Mouse (Mus musculus): Measurements from ENCODE around the gene Arhgap28.
A peak's percentile ranks its signal among the peaks of the same experiment; 100 is the strongest.

Gene Arhgap28

DNA sequence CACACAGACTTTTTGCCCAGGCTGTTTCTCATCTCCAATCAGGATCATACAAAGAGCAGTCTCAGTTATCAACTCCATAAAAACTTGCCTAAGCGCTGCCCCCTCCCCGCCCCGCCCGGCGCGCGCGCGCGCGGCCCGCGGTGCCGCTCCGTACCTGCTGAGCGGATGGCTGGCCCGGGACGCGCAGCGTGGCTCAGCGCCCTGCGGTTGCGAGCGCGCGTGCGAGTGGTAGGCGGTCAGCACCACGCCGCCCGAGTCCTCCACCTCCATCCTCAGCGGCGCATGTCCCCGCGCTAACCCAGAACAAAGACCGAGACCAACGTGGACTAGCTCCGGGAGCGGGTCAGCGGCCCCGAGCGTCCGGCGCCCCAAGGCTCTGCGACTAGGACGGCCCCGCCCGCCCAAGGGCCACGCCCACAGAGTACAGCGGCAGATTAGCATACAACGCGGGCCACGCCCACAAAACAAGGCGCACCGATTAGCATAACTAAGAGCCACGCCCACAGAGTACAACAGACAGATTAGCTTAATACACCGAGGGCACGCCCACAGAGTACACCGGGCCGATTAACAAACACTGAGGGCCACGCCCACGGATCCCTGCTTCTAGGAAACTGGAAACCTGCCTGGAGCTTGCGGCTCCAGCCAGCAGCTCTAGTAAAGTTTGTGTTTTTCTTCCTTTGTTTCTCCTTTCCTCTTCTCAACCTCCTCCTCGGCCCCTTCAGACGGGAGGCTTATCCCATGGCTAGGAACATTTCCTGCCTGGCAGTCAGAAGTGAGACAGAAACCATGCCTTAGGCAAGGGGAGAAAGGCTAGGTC is at the start of gene Arhgap28:
TSS of gene Arhgap28 (minus strand) at position 380 of the 820 bp plus-strand sequence.
- DNase-seq (ENCODE audit: low read depth, low spot score) = peak; percentile 21

DNA sequence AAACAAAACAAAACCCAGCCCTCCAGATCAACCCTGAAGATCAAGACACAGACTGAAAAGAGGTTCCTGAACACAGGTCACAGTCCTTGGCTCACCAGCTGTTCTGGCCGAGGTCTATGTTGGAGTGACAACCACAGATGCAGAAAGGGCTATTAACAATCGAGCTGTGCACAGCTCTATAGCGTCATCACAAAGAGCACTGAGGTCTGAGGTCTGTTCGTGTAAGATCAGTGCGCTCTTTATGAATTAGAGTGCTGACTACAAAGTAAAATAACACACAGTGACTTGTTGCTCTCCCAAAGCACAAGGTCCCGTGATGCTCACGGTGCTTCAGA is 42.4 kb upstream of the Arhgap28 start:
- DNase-seq (ENCODE audit: low read depth, low spot score) = no peak

DNA sequence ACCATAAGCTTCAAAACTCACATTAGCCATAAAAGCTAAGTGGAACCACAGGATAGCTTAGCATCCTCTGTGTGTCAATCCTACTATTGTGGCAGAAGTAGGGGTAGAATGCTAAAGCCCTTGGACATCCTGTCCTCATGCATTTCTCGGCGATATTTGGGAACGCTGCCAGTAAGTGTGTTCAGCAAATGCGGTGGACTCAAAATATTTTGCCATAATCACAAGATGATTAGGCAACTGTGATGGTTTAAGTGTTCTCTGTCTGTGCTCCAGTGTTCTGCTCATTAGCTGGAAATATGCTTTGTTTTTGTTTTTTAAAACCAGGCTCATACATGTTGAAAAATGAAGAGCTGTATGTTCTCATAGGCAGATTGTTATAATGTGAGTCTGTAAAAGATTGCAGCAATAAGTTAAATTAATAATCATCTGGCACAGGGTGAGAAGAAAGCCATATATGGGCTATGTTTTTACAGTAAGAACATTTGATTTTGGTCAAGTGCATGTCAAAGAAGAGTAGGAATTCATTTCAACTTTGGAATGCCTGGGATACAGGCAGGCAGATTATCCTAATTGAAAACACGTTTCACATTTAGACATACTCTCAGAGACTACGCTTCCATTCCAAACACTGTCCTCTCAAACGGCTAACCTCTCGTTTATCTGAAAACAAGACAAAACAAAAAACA is 41.9 kb upstream of the Arhgap28 start:
- DNase-seq (ENCODE audit: low read depth, low spot score) = no peak

DNA sequence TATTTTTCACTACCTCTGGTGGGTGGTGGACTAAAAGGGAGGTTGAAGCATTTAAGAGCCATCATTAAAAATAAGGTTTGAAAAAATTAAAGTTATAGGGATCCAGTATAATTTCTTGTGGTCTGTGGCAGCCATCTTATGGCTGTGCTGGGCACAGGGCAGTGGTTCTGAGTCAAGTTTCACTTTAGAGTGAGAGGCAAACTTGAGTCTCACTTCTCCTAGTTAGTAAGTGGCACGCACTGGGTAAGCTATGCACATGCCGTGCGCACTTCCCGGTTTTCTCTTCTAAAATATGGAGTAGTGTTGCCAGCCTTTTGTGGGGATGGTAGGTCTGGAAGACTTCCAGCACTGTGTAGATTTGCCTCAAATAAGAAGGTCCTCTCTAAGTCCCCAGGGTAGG is 38.5 kb upstream of the Arhgap28 start:
- DNase-seq (ENCODE audit: low read depth, low spot score) = no peak

DNA sequence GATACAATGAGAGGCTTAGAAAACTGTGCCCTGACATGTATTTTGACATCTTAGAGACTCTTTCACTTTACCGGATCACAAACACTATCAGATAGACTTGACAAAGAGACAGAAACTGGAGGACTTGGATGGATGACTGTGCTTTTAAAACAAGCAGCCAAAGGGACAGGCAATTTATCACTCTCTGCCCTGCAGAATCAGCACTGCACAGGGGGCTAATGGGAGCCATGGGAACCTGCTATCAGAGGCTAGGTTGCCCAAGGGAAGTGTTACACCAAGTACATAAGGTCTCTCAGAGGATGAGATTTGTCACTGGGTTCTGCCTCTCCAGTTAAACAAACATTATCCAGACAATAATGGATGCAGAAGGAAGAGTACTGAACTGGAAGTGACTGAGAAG is 33.1 kb upstream of the Arhgap28 start:
- no peak for DNase-seq (ENCODE audit: low read depth, low spot score)

DNA sequence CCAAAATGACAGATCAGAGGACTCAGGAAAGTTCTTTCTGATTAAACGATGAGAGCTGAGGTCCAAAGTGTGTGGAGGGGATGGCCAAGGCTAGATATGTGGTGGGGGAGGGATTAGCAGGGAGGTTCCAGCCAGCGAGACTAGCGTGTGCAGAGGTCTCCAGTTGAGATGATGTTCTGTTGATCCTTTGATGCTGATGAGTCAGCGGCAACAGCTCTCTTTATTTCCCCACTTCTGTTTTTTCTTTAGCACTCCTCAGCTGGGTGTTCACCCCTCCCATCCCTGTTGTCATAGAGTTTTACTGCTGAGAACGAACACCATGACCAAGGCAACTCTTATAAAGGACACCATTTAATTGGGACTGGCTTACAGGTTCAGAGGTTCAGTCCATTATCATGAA is 25.6 kb upstream of the Arhgap28 start:
- no peak for DNase-seq (ENCODE audit: low read depth, low spot score)

DNA sequence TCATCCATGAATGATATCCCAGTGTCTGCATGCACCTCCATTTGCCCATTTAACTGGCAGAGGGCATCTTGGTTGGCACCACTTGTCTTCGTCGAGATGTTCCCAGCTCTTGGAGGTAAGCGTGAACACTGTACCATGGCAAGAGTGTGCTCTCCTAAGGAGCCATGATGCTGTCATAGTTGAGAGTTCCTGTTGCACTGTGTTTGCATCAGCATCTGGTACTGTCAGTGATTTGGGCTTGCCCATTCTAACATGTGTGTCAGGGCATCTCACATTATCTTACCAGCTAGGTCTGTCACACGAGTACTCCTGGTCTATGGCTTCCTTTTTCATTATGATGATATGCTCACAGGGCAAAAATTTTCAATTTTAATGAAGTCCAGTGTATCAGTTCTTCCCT is 24.6 kb upstream of the Arhgap28 start:
- DNase-seq (ENCODE audit: low read depth, low spot score) = no peak

DNA sequence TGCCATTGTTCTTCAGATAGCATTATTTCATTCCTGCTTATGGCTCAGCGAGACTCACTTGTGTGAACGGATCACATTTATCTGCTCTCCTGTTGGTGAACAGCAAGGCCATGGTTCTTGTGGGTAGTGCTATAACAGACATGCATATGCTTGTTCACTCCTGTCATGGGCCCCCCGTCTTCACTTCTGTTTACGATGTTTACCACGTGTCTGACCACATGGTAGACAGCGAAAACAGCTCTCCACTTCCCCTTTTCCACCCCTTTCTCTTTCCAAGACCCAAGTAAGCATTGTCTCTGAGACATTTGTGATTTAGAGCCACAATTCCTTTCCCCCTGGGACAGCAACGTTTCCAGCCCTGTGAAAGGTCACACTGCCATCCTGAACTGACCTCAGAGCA is 20.4 kb upstream of the Arhgap28 start:
- no peak for DNase-seq (ENCODE audit: low read depth, low spot score)

DNA sequence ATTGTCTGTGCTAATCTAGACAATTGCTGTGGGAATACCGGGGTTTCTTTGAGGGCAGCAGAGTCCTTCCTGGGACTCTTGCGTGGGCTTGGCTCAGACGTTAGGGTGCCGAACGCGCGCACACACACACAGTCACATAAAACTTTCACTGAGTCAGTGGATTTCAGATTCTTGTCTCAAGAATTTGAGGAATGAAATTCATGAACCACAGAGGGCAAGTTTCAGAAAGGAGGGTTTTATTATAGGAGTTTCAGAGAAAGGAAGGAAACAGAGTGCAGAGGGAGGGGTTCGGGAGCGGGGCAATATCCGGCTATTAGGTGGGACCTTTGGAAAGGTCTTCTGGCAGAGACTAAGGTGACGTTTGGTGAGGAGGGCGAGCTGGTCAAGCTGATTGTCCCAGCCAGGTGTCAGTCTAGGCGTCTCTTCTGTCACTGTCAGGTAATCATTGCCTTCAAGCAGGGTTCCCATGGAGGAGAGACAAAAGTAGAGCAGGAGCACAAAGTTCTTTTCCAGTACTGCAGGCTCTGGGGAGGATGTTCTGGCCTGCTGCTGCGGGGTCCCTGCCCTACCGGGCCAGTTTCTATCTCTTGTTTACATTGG is 15.6 kb upstream of the Arhgap28 start:
- no peak for DNase-seq (ENCODE audit: low read depth, low spot score)

DNA sequence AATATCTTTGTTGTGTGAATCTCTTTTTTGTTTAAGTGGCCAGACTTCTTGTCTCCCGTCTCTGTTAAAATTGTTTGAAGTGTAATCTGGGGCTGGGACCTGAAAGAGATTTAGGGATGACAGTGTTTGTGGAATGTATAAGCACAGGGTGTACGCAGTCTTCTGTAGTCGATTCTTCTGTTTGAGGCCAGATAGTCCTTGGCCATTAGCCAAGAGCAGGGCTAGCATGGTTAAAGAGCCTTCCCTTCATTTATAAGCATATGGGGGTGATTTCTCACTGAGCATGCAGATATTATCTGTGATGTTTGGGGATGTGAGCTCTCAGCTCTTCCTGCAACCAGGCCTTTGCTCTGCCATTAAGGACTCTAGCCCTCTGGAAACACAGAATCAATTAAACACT is 13.2 kb upstream of the Arhgap28 start:
- no peak for DNase-seq (ENCODE audit: low read depth, low spot score)

DNA sequence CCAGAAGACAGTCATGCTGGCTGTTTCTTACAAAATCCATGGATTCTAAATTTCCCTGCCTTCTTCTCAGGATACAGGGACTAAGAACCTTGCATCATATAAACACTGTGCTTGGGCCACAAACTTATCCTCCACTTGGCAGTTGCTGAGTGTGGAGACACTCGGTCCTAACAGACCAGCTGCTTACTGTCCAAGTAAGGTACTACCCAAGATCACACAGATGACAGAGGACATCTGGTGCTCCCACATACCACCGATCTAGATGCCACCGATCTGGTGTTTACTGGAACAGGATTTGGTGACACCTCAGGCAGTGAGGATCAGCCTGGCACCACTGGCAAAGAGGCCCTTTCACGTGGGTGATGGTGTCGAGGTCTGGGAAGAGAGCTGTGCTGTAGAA is 7.7 kb upstream of the Arhgap28 start:
- DNase-seq (ENCODE audit: low read depth, low spot score) = no peak

DNA sequence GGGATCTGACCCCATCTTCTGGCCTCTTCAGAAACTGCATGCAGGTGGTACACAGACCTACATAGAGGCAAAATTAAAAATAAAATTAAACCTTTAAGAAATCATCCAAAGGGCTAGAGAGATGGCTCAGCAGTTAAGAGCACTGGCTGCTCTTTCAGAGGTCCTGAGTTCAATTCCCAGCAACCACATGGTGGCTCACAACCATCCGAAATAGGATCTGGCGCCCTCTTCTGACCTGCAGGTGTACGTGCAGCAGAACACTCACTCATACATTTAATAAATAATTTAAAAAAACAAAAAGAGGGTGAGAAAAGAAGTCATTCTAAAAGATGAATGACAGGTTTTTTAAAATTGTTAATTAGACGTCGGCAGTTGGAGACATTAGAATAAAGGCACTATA is 6.1 kb upstream of the Arhgap28 start:
- DNase-seq (ENCODE audit: low read depth, low spot score) = no peak

DNA sequence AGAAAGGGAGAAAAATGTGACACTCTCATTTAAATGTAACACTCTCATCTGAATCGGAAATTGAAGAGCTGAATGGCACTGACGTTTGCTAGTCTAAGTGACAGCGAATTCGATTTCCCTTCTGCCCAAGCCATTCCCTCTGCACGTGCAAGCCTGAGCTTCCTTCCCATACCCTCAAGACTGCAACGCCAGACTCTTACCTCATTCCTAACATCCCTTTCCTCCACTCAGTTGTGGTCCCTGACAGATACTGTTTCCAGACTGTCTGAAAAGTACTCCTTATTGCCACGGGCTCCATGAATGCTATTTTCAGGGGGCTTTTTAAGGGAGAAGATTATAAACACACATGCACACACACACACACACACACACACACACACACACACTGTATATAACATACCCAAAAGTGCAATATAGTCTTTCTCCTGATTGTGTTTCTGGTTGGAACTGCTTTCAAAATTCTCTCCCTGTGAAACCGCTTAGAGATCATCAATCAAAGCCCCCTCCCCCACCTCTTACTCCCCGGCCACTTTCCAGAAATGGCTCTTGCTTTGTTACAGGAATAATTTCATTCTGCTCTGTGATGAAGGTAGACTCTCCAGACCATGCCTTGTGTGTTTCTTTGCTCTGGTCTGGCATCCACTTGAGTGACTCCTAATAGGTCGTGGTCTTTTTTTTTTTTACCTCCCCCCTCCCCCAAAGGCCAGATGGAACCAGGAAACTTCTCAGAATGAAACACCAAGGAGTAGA is 836 bp upstream of the Arhgap28 start:
- no peak for DNase-seq (ENCODE audit: low read depth, low spot score)

DNA sequence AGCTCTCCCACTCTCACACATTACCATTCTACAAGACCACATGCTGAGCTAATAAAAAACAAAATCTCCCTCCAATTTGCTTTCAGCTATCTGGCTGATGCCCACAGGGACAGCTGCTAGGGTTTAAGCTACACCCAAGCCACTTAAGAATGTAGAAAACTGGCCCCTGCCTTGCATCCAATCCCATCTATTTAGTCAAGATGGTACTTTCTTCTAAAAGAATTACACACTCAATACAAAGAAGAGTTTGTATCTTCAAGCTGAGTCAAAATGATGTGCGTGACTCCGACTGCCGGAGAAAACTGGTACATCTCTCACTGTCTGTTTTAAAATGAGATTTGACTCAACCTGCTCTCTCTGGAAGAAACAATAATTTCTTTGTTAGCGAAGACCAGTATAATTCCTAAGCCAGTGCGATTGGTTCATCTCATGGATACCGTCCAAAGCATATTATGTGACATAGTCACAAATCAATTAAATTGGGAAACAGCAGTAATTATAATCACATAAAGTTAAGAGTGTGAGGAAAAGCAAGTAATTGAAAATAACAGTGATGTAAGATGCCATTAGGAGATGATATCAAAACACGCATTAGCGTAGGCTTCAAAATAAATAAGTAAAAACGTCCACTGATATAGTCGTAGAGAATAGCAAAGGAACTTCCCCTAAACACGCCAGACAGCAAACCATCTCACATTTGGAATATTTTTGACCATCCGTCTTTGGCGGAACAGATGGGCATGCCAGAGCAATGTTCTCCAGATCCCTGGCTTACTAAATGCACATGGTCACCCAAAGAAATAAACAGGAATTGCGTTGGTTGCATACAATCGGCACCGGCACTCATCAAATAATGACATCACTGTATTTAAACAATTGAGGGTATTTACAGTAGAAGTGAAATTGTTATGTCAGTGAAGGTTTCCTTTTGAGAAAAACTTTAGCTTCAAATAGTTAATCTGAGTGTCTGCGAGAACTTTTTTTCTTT is 1.0 kb downstream of the Arhgap28 start:
- DNase-seq (ENCODE audit: low read depth, low spot score) = no peak

DNA sequence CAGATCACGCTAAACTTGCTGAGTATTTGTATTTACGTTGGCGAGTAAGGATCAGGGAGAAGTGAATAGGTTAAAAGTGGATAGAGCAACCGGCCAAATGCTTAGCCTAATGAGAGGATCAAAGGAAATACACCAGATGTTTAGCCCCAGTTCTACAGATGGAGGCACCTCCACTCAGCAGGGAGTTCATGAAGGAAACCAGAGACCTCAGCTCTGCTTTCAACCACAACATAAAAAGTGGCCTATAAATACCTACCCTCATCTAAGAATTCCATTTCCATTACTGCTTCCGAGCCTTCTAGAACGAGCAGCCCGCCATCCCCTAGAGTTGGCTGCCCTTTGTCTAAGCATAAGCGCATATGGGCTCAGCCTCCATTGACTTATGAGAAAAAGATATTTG is 4.1 kb downstream of the Arhgap28 start:
- DNase-seq (ENCODE audit: low read depth, low spot score) = no peak

DNA sequence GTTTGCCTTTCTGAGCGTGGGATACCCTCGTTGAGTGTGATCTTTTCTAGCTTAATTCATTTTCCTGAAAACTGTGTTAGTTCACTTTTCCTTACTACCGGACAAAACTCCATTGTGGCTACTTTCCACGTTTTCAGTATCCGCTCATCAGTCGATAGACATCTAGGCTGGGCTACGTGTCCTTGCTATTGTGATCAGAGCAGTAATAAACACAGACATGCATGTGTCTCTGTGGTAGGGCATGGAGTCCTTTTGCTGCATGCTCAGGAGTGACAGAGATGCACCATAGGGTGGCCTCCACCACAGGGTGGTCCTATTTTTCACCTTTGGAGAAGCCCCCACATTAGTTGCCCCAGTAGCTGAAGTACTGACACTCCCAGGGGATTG is 7.2 kb downstream of the Arhgap28 start:
- DNase-seq (ENCODE audit: low read depth, low spot score) = no peak

DNA sequence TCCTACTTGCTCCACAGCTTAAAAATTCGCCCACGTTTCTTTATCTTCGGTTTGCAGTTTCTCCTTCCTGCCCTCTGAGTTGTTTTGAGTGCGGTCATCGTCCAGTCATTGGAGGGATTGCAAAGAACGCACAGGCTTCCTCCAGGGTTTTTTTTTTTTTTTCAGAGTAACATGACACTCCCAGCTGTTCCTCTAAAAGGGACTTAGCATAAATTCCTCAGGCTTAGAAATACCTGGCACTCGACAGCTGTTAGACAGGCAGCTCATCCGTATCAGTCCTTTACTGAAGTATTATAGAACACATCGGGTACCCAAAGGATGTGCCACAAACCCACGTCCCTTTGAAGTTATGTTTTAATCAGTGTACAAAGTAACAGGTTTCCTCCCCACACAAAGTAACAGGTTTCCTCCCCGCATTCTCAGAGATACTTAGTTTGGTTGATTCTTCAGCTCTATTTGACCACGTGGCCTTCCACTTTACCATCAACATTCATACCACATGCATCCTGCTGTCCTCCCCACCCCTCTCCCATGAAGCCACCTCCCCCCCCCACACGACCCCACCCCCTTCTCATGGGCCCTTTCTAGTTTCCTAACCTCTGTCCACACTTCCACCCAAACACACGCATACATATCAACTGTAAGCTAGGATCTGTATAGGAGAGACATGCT is 7.7 kb downstream of the Arhgap28 start:
- DNase-seq (ENCODE audit: low read depth, low spot score) = no peak

DNA sequence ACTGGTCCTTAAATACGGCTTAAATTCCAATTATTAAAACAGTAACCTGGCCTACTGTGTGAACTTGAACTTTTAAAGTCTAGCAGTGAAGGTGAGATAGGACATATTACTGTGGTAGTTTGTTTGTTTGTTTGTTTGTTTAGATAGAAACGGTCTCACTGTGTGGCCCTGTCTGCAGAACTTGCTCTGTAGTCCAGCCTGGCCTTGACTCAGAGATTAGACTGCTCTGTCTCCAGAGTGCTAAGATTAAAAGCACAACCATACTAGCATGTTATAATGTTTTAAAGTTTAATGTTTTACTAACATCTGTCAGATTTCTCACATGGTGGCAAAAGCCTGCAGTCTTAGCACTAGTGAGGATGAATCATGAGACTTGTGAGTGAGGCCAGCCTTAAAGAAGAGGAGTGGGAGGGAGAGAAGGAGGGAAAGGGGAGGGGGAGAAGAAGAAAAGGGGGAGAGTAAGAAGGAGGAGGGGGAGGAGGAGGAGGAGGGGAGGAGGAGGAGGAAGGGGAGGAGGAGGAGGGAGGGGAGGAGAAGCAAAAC is 8.6 kb downstream of the Arhgap28 start:
- peak; percentile 19 for DNase-seq (ENCODE audit: low read depth, low spot score)

DNA sequence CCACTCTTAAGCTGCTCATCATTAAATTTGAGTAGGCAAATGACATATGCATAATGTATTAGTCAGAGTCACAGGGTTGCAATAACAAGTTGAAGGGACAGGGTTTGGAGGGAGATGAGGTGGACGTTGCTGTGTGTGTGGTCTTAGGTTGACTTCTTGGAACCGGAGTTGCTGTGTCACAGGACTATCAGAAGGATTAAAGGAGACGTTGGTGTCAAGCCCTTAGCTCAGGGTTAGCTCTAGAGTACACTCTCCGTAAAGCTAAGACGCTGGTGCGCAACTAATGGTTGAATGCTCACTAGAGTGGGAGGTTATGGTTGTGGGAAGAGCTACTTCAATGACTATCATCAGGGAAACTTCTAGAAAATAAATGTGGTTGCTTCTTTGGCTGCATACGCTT is 9.1 kb downstream of the Arhgap28 start:
- DNase-seq (ENCODE audit: low read depth, low spot score) = no peak

DNA sequence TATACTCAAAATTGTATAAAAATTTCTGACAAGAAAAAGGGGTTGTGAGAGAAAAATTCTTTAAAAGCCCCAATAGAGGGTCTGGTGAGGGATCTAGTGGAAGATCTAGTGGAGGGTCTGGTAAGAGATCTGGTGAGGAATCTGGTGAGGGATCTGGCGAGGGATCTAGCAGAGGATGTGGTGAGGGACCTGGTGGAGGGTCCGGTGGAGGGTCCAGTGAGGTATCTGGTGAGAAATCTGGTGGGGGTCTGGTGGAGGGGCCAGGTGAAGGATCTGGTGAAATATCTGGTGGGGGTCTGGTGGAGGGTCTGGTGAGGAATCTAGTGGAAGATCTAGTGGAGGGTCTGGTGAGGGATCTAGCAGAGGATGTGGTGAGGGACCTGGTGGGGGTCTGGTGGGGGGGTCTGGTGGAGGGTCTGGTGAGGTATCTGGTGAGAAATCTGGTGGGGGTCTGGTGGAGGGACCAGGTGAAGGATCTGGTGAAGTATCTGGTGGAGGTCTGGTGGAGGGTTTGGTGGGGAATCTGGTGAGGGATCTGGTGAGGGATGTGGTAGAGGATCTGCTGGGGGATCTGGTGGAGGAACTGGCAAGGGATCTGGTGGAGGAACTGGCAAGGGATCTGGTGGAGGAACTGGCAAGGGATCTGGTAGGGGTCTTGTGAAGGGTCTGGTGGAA is 10.4 kb downstream of the Arhgap28 start:
- no peak for DNase-seq (ENCODE audit: low read depth, low spot score)

Measured in telencephalon, adult 2 months (tissue).